Mouse (Mus musculus) activated CD4-positive, CD25-positive, alpha-beta regulatory T cell, adult 4 months (primary cell): ENCODE measurements around the gene St6galnac3. TPM values are rescaled to one million over a fixed set of nuclear protein-coding genes. Genes with fewer than 3 reads are reported as not detected.

Experiments used
- ATAC-seq: one replicate; pipeline ENCODE4 v1.8.0; 2017
- polyA plus RNA-seq, 2 experiments: library from polyadenylated mRNA; unstranded; fragments of 100-300 nt; shearing (Covaris generic); gene quantifications; one replicate each; pipeline ENCODE4 v1.2.1; 2017

St6galnac3 gene
- polyA plus RNA-seq, 2 experiments from 2014 or later = 29.1 to 52.4 TPM

GRCm38 (mm10) chr3:153689793-153690291 lies 35.1 kb downstream of the St6galnac3 start:
- ATAC-seq = no peak

- ATAC-seq = no peak
Observed at GRCm38 (mm10) chr3:153687896-153688295, 37.1 kb downstream of the St6galnac3 start.

- ATAC-seq = no peak
Observed at GRCm38 (mm10) chr3:153684909-153685308, 40.1 kb downstream of the St6galnac3 start.

- no peak for ATAC-seq
Observed at GRCm38 (mm10) chr3:153682303-153682702, 42.7 kb downstream of the St6galnac3 start.

- no peak for ATAC-seq
Observed at GRCm38 (mm10) chr3:153681720-153682119, 43.3 kb downstream of the St6galnac3 start.

GRCm38 (mm10) chr3:153675832-153676231 lies 49.1 kb downstream of the St6galnac3 start:
- ATAC-seq = no peak

GRCm38 (mm10) chr3:153675073-153675472 lies 49.9 kb downstream of the St6galnac3 start:
- no peak for ATAC-seq

- no peak for ATAC-seq
Observed at GRCm38 (mm10) chr3:153674359-153674758, 50.6 kb downstream of the St6galnac3 start.

GRCm38 (mm10) chr3:153673451-153673850 lies 51.5 kb downstream of the St6galnac3 start:
- no peak for ATAC-seq

GRCm38 (mm10) chr3:153670953-153671674 lies 53.9 kb downstream of the St6galnac3 start:
- ATAC-seq = no peak

GRCm38 (mm10) chr3:153669737-153670435 lies 55.1 kb downstream of the St6galnac3 start:
- ATAC-seq = no peak

GRCm38 (mm10) chr3:153669329-153669728 lies 55.6 kb downstream of the St6galnac3 start:
- ATAC-seq = no peak

GRCm38 (mm10) chr3:153668447-153669290 lies 56.3 kb downstream of the St6galnac3 start:
- no peak for ATAC-seq

- ATAC-seq = no peak
Observed at GRCm38 (mm10) chr3:153664696-153665095, 60.3 kb downstream of the St6galnac3 start.

GRCm38 (mm10) chr3:153663841-153664427 lies 61.0 kb downstream of the St6galnac3 start:
- ATAC-seq = no peak

GRCm38 (mm10) chr3:153662796-153663195 lies 62.2 kb downstream of the St6galnac3 start:
- ATAC-seq = no peak

- ATAC-seq = no peak
Observed at GRCm38 (mm10) chr3:153661927-153662326, 63.0 kb downstream of the St6galnac3 start.

- no peak for ATAC-seq
Observed at GRCm38 (mm10) chr3:153659575-153660168, 65.3 kb downstream of the St6galnac3 start.

GRCm38 (mm10) chr3:153658051-153658777 lies 66.8 kb downstream of the St6galnac3 start:
- ATAC-seq = peak; percentile 92

GRCm38 (mm10) chr3:153655071-153655470 lies 69.9 kb downstream of the St6galnac3 start:
- ATAC-seq = no peak

GRCm38 (mm10) chr3:153652850-153653249 lies 72.1 kb downstream of the St6galnac3 start:
- ATAC-seq = no peak
